Mouse (Mus musculus): ENCODE measurements at regions not wholly inside any gene's neighbourhood (a gene's known extent, or its start where the extent isn't known, plus 50 kb on each side); places are given as distances from the start of the nearest gene placed in this dataset.

GRCm38 (mm10) chr19:54099292-54099691 is 55.3 kb downstream of the Adra2a start:
- Histone ChIP-seq H3K4me3 (replicated peaks; ENCODE audit: low read length) (no peak overlapping the region), H3K9ac (replicated peaks; ENCODE audit: low read depth, low read length) (no peak overlapping the region), H3K4me1 (replicated peaks; ENCODE audit: control insufficient read depth, insufficient read depth, low read length) (peaks cover 15% of the 10 kb centered on the region), H3K9me3 (ENCODE audit: control insufficient read depth, low read length) (no peaks in the 10 kb centered on the region), H3K36me3 (ENCODE audit: control insufficient read depth, insufficient read depth) (no peaks in the 10 kb centered on the region), H3K27me3 (replicated peaks; ENCODE audit: control insufficient read depth, insufficient read depth, low read length) (no peaks in the 10 kb centered on the region), H3K27ac (ENCODE audit: low read length) (no peak overlapping the region), H3K4me2 (ENCODE audit: low read length) (no peak overlapping the region)
- 86% methylated on average over 9 of the region's 9 CpGs for WGBS
- ATAC-seq, result no peak

DNA sequence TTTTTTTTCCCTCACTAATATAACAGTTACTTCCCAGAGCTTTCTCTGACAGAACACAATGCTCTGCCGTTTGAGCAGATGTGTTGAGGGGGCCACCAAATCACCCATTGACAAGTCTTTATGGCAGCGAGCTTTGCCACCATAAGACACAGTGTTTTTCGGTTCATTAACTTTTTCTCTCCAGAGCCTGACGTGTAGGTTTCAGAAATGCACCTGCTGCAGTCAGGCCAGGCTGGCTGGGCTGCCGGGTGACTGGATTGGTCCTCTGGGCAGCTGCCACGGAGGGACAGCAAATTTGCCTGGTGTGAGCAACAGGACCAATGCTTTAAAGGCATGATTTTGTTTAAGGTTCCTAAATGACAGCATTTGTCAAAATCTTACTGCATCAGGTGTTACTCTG is 55.8 kb downstream of the Adra2a start:
- Histone ChIP-seq H3K4me1 (replicated peaks; ENCODE audit: control insufficient read depth, insufficient read depth, low read length) (peaks cover 11% of the 10 kb centered on the region), H3K4me2 (ENCODE audit: low read length) (no peak overlapping the region), H3K9ac (replicated peaks; ENCODE audit: low read depth, low read length) (no peak overlapping the region), H3K27me3 (replicated peaks; ENCODE audit: control insufficient read depth, insufficient read depth, low read length) (no peaks in the 10 kb centered on the region), H3K36me3 (ENCODE audit: control insufficient read depth, insufficient read depth) (no peaks in the 10 kb centered on the region), H3K9me3 (ENCODE audit: control insufficient read depth, low read length) (no peaks in the 10 kb centered on the region), H3K27ac (ENCODE audit: low read length) (no peak overlapping the region), H3K4me3 (replicated peaks; ENCODE audit: low read length) (no peak overlapping the region)
- no peak for ATAC-seq
- 50% methylated on average over 6 of the region's 6 CpGs for WGBS

- Histone ChIP-seq H3K27ac (ENCODE audit: low read length) (no peak overlapping the region), H3K27me3 (replicated peaks; ENCODE audit: control insufficient read depth, insufficient read depth, low read length) (no peaks in the 10 kb centered on the region), H3K4me3 (replicated peaks; ENCODE audit: low read length) (no peak overlapping the region), H3K4me1 (replicated peaks; ENCODE audit: control insufficient read depth, insufficient read depth, low read length) (no peaks in the 10 kb centered on the region), H3K9ac (replicated peaks; ENCODE audit: low read depth, low read length) (no peak overlapping the region), H3K36me3 (ENCODE audit: control insufficient read depth, insufficient read depth) (no peaks in the 10 kb centered on the region), H3K9me3 (ENCODE audit: control insufficient read depth, low read length) (no peaks in the 10 kb centered on the region), H3K4me2 (ENCODE audit: low read length) (no peak overlapping the region)
- no peak for ATAC-seq
- WGBS, result 49% methylated on average over 3 of the region's 3 CpGs
Observed at GRCm38 (mm10) chr19:54106571-54106970, 62.6 kb downstream of the Adra2a start.

DNA sequence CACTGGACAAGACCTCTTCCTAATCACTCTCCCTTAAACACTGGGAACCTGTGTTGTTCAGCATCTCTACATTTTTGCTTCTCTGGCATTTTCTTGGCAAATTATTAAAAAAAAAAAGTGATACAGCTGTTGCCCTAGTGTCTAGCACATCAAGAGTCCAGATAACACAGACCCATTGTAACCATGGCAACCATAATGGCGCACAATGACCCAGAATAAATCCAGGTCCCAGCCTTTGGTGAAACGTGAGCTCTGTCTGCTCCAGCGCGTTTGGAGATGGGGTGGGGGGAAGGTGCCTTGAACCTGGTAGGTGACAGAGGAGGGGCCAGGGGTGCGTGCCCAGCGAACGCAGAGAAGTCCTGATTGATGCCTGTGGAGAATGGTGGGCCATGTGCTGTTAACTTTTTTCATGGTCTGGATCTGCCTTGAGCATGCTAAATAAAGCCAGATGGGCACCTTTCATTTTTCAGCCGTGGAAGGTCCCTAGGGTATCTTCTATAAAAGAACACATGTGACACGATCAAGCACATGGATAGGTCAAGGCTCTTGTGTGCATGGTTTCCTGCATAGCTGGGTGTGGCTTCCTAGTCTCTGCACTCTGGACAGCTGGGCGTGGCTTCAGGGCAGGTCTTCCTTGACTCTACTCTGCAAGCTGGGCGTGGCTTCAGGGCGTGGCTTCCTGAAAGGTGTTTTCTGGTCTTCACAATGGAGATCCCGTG is 63.3 kb downstream of the Adra2a start:
- no peak overlapping the region for H3K4me2 ChIP-seq (ENCODE audit: low read length)
- H3K4me1 ChIP-seq (replicated peaks; ENCODE audit: control insufficient read depth, insufficient read depth, low read length), result no peaks in the 10 kb centered on the region
- no peak for ATAC-seq
- WGBS, result 53% methylated on average over 13 of the region's 13 CpGs
- no peak overlapping the region for H3K4me3 ChIP-seq (replicated peaks; ENCODE audit: low read length)
- no peak overlapping the region for H3K9ac ChIP-seq (replicated peaks; ENCODE audit: low read depth, low read length)
- no peaks in the 10 kb centered on the region for H3K9me3 ChIP-seq (ENCODE audit: control insufficient read depth, low read length)
- no peaks in the 10 kb centered on the region for H3K27me3 ChIP-seq (replicated peaks; ENCODE audit: control insufficient read depth, insufficient read depth, low read length)
- H3K36me3 ChIP-seq (ENCODE audit: control insufficient read depth, insufficient read depth), result no peaks in the 10 kb centered on the region
- H3K27ac ChIP-seq (ENCODE audit: low read length), result no peak overlapping the region

GRCm38 (mm10) chr19:54110080-54110479 is 66.1 kb downstream of the Adra2a start:
- no peak overlapping the region for H3K9ac ChIP-seq (replicated peaks; ENCODE audit: low read depth, low read length)
- H3K4me2 ChIP-seq (ENCODE audit: low read length), result no peak overlapping the region
- H3K4me3 ChIP-seq (replicated peaks; ENCODE audit: low read length), result no peak overlapping the region
- no peaks in the 10 kb centered on the region for H3K27me3 ChIP-seq (replicated peaks; ENCODE audit: control insufficient read depth, insufficient read depth, low read length)
- H3K9me3 ChIP-seq (ENCODE audit: control insufficient read depth, low read length), result no peaks in the 10 kb centered on the region
- H3K36me3 ChIP-seq (ENCODE audit: control insufficient read depth, insufficient read depth), result no peaks in the 10 kb centered on the region
- ATAC-seq, result no peak
- peaks cover 3% of the 10 kb centered on the region; the same call in 1 of the 2 replicates for H3K4me1 ChIP-seq (replicated peaks; ENCODE audit: control insufficient read depth, insufficient read depth, low read length)
- no peak overlapping the region for H3K27ac ChIP-seq (ENCODE audit: low read length)
- 88% methylated on average over 6 of the region's 6 CpGs for WGBS

GRCm38 (mm10) chr19:54112691-54113090 is 68.7 kb downstream of the Adra2a start:
- Histone ChIP-seq H3K4me1 (replicated peaks; ENCODE audit: control insufficient read depth, insufficient read depth, low read length) (peaks cover 6% of the 10 kb centered on the region; the same call in 1 of the 2 replicates), H3K9ac (replicated peaks; ENCODE audit: low read depth, low read length) (no peak overlapping the region), H3K4me2 (ENCODE audit: low read length) (no peak overlapping the region), H3K4me3 (replicated peaks; ENCODE audit: low read length) (no peak overlapping the region), H3K9me3 (ENCODE audit: control insufficient read depth, low read length) (no peaks in the 10 kb centered on the region), H3K27ac (ENCODE audit: low read length) (no peak overlapping the region), H3K36me3 (ENCODE audit: control insufficient read depth, insufficient read depth) (no peaks in the 10 kb centered on the region), H3K27me3 (replicated peaks; ENCODE audit: control insufficient read depth, insufficient read depth, low read length) (no peaks in the 10 kb centered on the region)
- 79% methylated on average over 3 of the region's 3 CpGs for WGBS
- ATAC-seq, result no peak

- Histone ChIP-seq H3K4me1 (replicated peaks; ENCODE audit: control insufficient read depth, insufficient read depth, low read length) (peaks cover 6% of the 10 kb centered on the region; the same call in 1 of the 2 replicates), H3K27me3 (replicated peaks; ENCODE audit: control insufficient read depth, insufficient read depth, low read length) (no peaks in the 10 kb centered on the region), H3K36me3 (ENCODE audit: control insufficient read depth, insufficient read depth) (no peaks in the 10 kb centered on the region), H3K4me3 (replicated peaks; ENCODE audit: low read length) (no peak overlapping the region), H3K9ac (replicated peaks; ENCODE audit: low read depth, low read length) (no peak overlapping the region), H3K27ac (ENCODE audit: low read length) (no peak overlapping the region), H3K4me2 (ENCODE audit: low read length) (no peak overlapping the region), H3K9me3 (ENCODE audit: control insufficient read depth, low read length) (no peaks in the 10 kb centered on the region)
- no peak for ATAC-seq
- WGBS, result 71% methylated on average over 6 of the region's 6 CpGs
Observed at GRCm38 (mm10) chr19:54113421-54113820, 69.5 kb downstream of the Adra2a start.

GRCm38 (mm10) chr19:54114588-54115317 is 70.8 kb downstream of the Adra2a start:
- Histone ChIP-seq H3K4me3 (replicated peaks; ENCODE audit: low read length) (peak overlapping the region; percentile 50), H3K9ac (replicated peaks; ENCODE audit: low read depth, low read length) (peak overlapping the region; percentile 40), H3K27me3 (replicated peaks; ENCODE audit: control insufficient read depth, insufficient read depth, low read length) (no peaks in the 10 kb centered on the region), H3K4me2 (ENCODE audit: low read length) (peak overlapping the region; percentile 52), H3K27ac (ENCODE audit: low read length) (no peak overlapping the region), H3K4me1 (replicated peaks; ENCODE audit: control insufficient read depth, insufficient read depth, low read length) (peaks cover 6% of the 10 kb centered on the region; the same call in 1 of the 2 replicates), H3K36me3 (ENCODE audit: control insufficient read depth, insufficient read depth) (no peaks in the 10 kb centered on the region), H3K9me3 (ENCODE audit: control insufficient read depth, low read length) (no peaks in the 10 kb centered on the region)
- WGBS, result 6% methylated on average over 22 of the region's 22 CpGs
- ATAC-seq, result peak; percentile 93

DNA sequence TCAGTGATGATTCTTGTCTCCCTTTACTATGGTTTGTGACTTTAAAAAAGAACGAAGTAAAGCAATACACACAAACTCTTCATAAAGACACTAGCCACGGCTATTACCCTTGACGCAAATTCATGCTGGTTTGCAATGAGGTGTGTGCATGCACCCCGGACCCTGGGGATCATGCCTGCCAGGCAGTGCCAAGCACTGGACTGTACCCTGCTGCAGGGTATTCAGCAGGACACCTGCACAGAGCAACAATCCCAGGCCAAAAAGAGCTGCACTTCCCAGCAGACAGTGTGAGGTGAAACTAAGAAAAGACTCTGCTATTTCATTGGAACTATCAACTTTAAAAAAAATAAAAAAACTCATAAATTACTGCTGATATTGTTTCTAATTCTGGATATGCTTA is 71.4 kb downstream of the Adra2a start:
- Histone ChIP-seq H3K9me3 (ENCODE audit: control insufficient read depth, low read length) (no peaks in the 10 kb centered on the region), H3K4me1 (replicated peaks; ENCODE audit: control insufficient read depth, insufficient read depth, low read length) (peaks cover 6% of the 10 kb centered on the region; the same call in 1 of the 2 replicates), H3K9ac (replicated peaks; ENCODE audit: low read depth, low read length) (peak overlapping the region; percentile 40), H3K27me3 (replicated peaks; ENCODE audit: control insufficient read depth, insufficient read depth, low read length) (no peaks in the 10 kb centered on the region), H3K27ac (ENCODE audit: low read length) (no peak overlapping the region), H3K4me2 (ENCODE audit: low read length) (peak overlapping the region; percentile 52), H3K4me3 (replicated peaks; ENCODE audit: low read length) (peak overlapping the region; percentile 50), H3K36me3 (ENCODE audit: control insufficient read depth, insufficient read depth) (no peaks in the 10 kb centered on the region)
- peak; percentile 39 for ATAC-seq
- WGBS, result 46% methylated on average over 4 of the region's 4 CpGs
